8 mouse cellular contexts compared by ENCODE assay signal in the genomic region with DNA sequence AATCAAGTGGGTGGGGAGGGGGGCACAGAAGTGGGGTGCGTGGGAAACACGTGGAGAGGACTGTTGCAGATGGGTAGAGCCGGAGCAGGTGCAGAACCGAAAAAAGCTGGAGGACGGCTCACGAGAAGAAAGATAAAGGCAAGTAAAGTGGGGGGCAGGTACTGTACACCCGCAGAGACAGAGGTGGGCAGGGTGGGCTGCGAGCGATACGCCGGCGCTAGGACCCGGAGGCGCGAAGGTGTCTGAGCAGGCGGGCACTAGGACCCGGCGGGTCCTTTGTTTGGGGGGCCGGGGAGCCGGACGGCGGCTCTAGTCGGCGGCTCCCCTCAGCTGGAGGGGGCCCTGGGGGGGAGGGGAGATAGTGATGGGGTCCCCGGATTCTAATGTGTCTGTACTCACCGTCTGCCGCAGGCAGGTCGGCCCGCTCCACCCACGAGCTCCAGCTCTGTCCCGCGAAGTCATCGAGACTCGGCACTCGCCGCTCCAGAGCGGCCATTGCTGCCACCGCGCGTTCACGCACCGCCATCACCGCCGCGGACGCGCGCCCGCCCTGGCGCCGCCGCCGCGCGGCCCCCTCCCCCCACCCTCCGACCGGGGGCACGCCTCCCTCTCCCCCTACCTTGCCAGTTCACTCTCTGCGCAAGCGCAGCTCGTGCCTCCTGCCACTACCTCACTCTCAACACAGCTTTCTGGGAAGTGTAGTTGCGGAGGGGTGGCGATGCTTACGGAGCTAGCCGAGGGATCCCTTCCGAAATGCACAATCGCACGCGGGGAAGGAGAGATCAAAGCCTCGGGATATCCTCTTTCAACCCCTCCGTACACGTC. TPM values are rescaled to one million over a fixed set of nuclear protein-coding genes. Genes with fewer than 3 reads are reported as not detected.
DNase-seq lines count a peak whose midpoint lies in the region; ATAC-seq and TF ChIP-seq lines count a peak whose summit lies in the region.

No protein-coding gene starts in this region.

- DNase-seq in gastrocnemius, adult 8-10 months (ENCODE audit: low spot score in 2 of 2), result peak; percentile 88 to 94
- DNase-seq in hindlimb bud, embryonic 11.5 days (ENCODE audit: extremely low spot score, low read depth, low spot score), result peak; percentile 97
- DNase-seq in left cerebral cortex, adult 8-10 months (ENCODE audit: low spot score in 2 of 2), result peak; percentile 93 to 94
- DNase-seq in right cerebral cortex, postnatal 10 days (ENCODE audit: low spot score in 2 of 2), result peak; percentile 97
- peak; percentile 84 for DNase-seq in urinary bladder, postnatal 25 days (ENCODE audit: low spot score)

- H3K27ac ChIP-seq in cortical plate, adult 2 months (ENCODE audit: insufficient read depth, low read length), result peak overlapping the region; percentile 83

- peak overlapping the region; percentile 72 for H3K4me3 ChIP-seq in cortical plate, adult 2 months (ENCODE audit: insufficient read depth, low read length)
- H3K4me3 ChIP-seq in megakaryocyte, embryonic 14.5 days (replicated peaks), result peak overlapping the region; percentile 97

- no peaks in the 10 kb centered on the region for H3K9me3 ChIP-seq in megakaryocyte, embryonic 14.5 days

- TF ChIP-seq POLR2A in cortical plate, adult 2 months (IDR thresholded peaks at IDR 0.05; ENCODE audit: extremely low read depth, insufficient read depth, low read length), result peak; percentile 99

- peaks cover 1% of the 10 kb centered on the region; the same call in 1 of the 2 replicates for H3K4me1 ChIP-seq in cortical plate, adult 2 months (ENCODE audit: control insufficient read depth, insufficient read depth, low read length)
- H3K4me1 ChIP-seq in megakaryocyte, embryonic 14.5 days, result peaks cover 37% of the 10 kb centered on the region

- peaks cover 26% of the 10 kb centered on the region for H3K36me3 ChIP-seq in megakaryocyte, embryonic 14.5 days (replicated peaks; ENCODE audit: low read length)

- H3K27me3 ChIP-seq in megakaryocyte, embryonic 14.5 days (replicated peaks), result peaks cover 23% of the 10 kb centered on the region

- peak; percentile 92 for ATAC-seq in activated CD4-positive, CD25-positive, alpha-beta regulatory T cell, adult 4 months

- TF ChIP-seq CTCF in cortical plate, adult 2 months (IDR thresholded peaks at IDR 0.05; ENCODE audit: extremely low read depth, insufficient read depth, low read length), result no peak

RNA-seq across cellular contexts. Expression of a gene that starts 0.6 kb away (rescaled TPM):
- polyA plus RNA-seq in activated CD4-positive, CD25-positive, alpha-beta regulatory T cell, adult 4 months (2017; shearing (Covaris generic)), result 1 to 10 TPM; 4.3 to 7.8 TPM
- polyA plus RNA-seq in cortical plate, adult 2 months (2012; rRNA removed), result 36.5 and 43.0 TPM in 2 replicates
- total RNA-seq in gastrocnemius, adult 8-10 months (2022), result 1 to 10 TPM; 5.9 to 7.4 (median 6.6) TPM
- 10 to 100 TPM; 21.3 to 28.4 (median 25.4) TPM for total RNA-seq in left cerebral cortex, adult 8-10 months (2022)
- polyA plus RNA-seq in megakaryocyte, embryonic 14.5 days (2012; ENCODE audit: insufficient read depth, low replicate concordance), result 7.8 and 14.9 TPM in 2 replicates

RNA-seq across cellular contexts. Expression of a gene that starts 9.1 kb away (rescaled TPM):
- polyA plus RNA-seq in activated CD4-positive, CD25-positive, alpha-beta regulatory T cell, adult 4 months (2017; shearing (Covaris generic)), result 1 to 10 TPM; 5.9 to 6.9 TPM
- polyA plus RNA-seq in cortical plate, adult 2 months (2012; rRNA removed), result 15.0 and 16.9 TPM in 2 replicates
- total RNA-seq in gastrocnemius, adult 8-10 months (2022), result 1 to 10 TPM; 3.0 to 3.8 (median 3.4) TPM
- total RNA-seq in left cerebral cortex, adult 8-10 months (2022), result 10 to 100 TPM; 17.8 to 19.6 (median 18.2) TPM
- polyA plus RNA-seq in megakaryocyte, embryonic 14.5 days (2012; ENCODE audit: insufficient read depth, low replicate concordance), result 3.3 and 3.9 TPM in 2 replicates

RNA-seq across cellular contexts. Expression of a gene that starts 16.3 kb away (rescaled TPM):
- polyA plus RNA-seq in activated CD4-positive, CD25-positive, alpha-beta regulatory T cell, adult 4 months (2017; shearing (Covaris generic)), result not detected
- 2.1 and 2.7 TPM in 2 replicates for polyA plus RNA-seq in cortical plate, adult 2 months (2012; rRNA removed)
- total RNA-seq in gastrocnemius, adult 8-10 months (2022), result 100 to 1,000 TPM; 240 to 296 (median 244) TPM
- 1 to 10 TPM; 1.5 to 2.2 (median 1.8) TPM for total RNA-seq in left cerebral cortex, adult 8-10 months (2022)
- not detected in 2 replicates for polyA plus RNA-seq in megakaryocyte, embryonic 14.5 days (2012; ENCODE audit: insufficient read depth, low replicate concordance)

RNA-seq across cellular contexts. Expression of a gene that starts 24.0 kb away (rescaled TPM):
- under 1 TPM; 0.09 to 0.19 TPM for polyA plus RNA-seq in activated CD4-positive, CD25-positive, alpha-beta regulatory T cell, adult 4 months (2017; shearing (Covaris generic))
- 43.7 and 49.2 TPM in 2 replicates for polyA plus RNA-seq in cortical plate, adult 2 months (2012; rRNA removed)
- 10 to 100 TPM; 30.3 to 36.5 (median 32.6) TPM for total RNA-seq in gastrocnemius, adult 8-10 months (2022)
- total RNA-seq in left cerebral cortex, adult 8-10 months (2022), result 10 to 100 TPM; 68.5 to 81.5 (median 72.9) TPM
- polyA plus RNA-seq in megakaryocyte, embryonic 14.5 days (2012; ENCODE audit: insufficient read depth, low replicate concordance), result not detected in 2 replicates

RNA-seq across cellular contexts. Expression of a gene that starts 46.6 kb away (rescaled TPM):
- 100 to 1,000 TPM; 196 to 245 TPM for polyA plus RNA-seq in activated CD4-positive, CD25-positive, alpha-beta regulatory T cell, adult 4 months (2017; shearing (Covaris generic))
- polyA plus RNA-seq in cortical plate, adult 2 months (2012; rRNA removed), result 114 and 121 TPM in 2 replicates
- total RNA-seq in gastrocnemius, adult 8-10 months (2022), result 10 to 100 TPM; 57.8 to 63.3 (median 60.8) TPM
- total RNA-seq in left cerebral cortex, adult 8-10 months (2022), result 10 to 100 TPM; 73.0 to 80.5 (median 79.0) TPM
- 6.0 TPM in 1 of 2 replicates, not detected in the other for polyA plus RNA-seq in megakaryocyte, embryonic 14.5 days (2012; ENCODE audit: insufficient read depth, low replicate concordance)

Comparison
In these comparisons a context has a peak if more than half of its experiments do, and no peak if none do; other contexts are left out.
1. Peak in every context shown above with its lines: DNase-seq, ATAC-seq, H3K4me3 ChIP-seq and H3K27ac ChIP-seq.